Mouse (Mus musculus): ENCODE results near the gene Gm21256. TPM values are rescaled to one million over a fixed set of nuclear protein-coding genes. Genes with fewer than 3 reads are reported as not detected.
"Not testable (repeated sequence)": the region's sequence is repeated elsewhere in the genome, so short reads cannot be mapped to it uniquely, and the experiment has no call there.

The Gm21256 gene
- not detected in 2 replicates for polyA plus RNA-seq (2015; fragmentation: Nextera tagmentation; extraction: Ambion mirVana)

- not testable (repeated sequence) for H3K4me1 ChIP-seq (replicated peaks); ATAC-seq (ENCODE audit: low read depth); H3K9ac ChIP-seq; H3K36me3 ChIP-seq; H3K9me3 ChIP-seq (replicated peaks); H3K4me2 ChIP-seq; H3K27me3 ChIP-seq; DNase-seq; H3K27ac ChIP-seq; H3K4me3 ChIP-seq (replicated peaks)
- WGBS (ENCODE audit: insufficient replicate concordance) = no CpG with 5 or more reads among the region's 7 CpGs
Observed at GRCm38 (mm10) chrY:47450660-47451059, at the start of gene Gm21256. Gene Gm21256, plus strand, starts transcription at chrY:47450960.

Other genes with a start within 250 kb of the Gm21256 start
- gene Gm21170, start 240.1 kb downstream of the Gm21256 start, polyA plus RNA-seq (2015; fragmentation: Nextera tagmentation; extraction: Ambion mirVana) = not detected in 2 replicates

Data from liver, embryonic 13.5 days (tissue).